Mouse (Mus musculus) urinary bladder, postnatal 14 days (tissue): ENCODE measurements around the gene Olfr544.
A peak's percentile ranks its signal among the peaks of the same experiment; 100 is the strongest.
"Not testable (repeated sequence)": the region's sequence is repeated elsewhere in the genome, so short reads cannot be mapped to it uniquely, and the experiment has no call there.

Experiments
- DNase-seq: peaks from one replicate; pipeline ENCODE4 v3.0.0; 2021; ENCODE audit warnings: low spot score

Gene Olfr544

DNA sequence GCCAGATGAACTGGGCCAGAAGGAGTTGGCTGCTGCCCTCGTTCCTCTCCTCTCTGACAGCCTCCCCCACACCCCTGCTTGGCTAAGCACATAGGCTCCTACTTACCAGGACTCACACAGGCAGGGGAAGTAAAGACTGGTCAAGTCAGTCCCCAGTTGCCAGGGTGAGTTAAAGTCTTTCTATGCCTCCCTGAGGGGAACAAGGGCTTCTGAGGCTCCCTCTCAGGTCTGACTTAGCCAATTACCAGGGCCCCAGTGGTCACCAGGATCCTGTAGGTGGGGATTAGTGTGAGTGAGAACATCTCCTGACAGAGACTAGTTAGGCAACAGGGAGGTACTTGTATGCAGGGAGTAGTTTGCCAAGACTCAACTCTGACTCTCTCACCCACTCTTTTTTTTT is at the start of gene Olfr544:
Gene Olfr544, minus strand, starts transcription at position 153 of the 400 bp plus-strand sequence.
- DNase-seq, result no peak

DNA sequence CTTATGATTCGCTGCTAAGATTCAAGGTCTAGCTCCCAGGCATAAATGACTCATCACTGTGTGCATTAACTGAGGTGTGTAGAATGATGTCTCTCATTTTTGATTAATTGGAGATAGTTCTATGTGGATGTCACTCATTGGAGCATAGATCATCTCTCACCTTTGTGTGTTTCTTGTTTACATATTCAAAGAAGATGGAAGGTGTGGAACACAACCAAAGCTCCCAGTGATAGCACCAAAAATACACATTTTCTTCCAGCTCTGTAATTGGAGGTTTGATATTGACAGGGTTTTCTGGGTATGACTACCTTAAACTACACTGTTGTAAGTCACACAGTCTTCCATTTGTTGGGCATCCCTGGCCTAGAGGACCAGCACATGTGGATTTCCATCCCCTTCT is 46.3 kb upstream of the Olfr544 start, which contains the start of gene Olfr547:
Gene Olfr547, plus strand, starts transcription at position 301 of the 400 bp plus-strand sequence.
- DNase-seq, result no peak

DNA sequence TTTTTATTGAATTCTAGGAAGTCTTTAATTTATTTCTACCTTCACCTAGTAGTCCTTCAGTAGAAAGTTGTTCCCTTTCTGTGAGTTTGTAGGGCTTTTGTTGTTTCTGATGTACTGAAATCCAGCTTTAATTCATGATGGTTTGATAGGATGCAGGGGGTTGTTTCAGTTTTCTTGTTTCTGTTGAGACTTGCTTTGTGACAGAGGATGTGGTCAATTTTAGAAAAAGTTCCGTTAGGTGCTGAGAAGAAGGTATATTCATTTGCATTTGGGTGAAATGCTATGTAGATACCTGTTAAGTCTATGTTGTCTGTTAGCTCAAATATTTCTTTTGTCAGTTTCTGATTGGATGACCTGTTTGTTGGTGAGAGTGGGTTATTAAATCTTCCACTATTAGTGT is 40.9 kb upstream of the Olfr544 start:
- no peak for DNase-seq

DNA sequence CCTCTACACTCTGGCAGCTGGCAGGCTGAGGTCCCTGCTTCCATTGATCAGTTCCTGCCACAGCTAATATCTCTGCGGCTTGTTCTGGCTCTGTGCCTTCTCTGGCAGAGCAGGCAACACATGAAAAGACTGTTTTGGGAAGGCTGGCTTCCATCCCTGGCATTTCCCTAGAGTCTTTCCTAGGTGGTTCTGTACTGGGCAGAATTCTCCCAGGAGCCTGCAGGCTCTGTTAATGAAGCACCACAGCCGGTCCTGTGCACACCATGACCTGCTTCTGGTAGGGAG is 28.9 kb upstream of the Olfr544 start:
- DNase-seq, result no peak

DNA sequence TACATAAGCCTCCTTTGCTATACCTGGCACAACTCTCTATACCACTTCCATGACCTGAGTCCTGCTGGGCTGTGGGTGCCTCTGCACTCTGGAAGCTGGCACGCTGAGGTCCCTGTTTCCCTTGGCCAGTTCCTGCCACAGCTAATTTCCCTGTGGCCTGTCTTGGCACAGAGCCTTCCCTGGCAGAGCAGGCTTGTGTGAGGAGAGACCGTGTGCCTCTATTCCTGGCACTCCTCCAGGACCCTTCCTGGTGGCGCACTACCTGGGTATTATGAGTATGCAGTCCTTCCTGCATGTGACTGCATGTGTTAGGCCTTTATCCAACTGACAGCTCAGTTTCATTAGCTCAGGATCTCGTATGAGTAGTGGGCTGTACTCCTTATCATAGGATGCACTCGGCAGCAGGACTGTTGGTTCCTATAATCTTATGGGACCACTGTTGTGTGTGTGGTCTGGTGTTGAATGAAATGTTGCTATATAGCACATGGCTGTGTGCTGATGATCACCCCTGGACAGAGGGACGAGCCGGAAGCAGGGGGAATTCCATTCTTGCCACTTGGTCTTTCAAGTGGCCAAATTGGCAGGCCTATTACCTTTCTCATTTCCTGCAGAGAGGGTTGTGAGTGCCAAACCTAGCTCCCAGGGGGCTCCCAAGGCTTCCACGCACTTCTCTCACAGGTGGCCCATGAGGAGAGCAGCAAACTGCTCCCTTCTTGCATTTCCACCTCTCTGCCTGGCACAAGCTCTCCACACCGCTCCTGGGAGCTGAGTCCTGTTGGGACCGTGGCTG is 28.3 kb upstream of the Olfr544 start:
- peak; percentile 26 for DNase-seq

DNA sequence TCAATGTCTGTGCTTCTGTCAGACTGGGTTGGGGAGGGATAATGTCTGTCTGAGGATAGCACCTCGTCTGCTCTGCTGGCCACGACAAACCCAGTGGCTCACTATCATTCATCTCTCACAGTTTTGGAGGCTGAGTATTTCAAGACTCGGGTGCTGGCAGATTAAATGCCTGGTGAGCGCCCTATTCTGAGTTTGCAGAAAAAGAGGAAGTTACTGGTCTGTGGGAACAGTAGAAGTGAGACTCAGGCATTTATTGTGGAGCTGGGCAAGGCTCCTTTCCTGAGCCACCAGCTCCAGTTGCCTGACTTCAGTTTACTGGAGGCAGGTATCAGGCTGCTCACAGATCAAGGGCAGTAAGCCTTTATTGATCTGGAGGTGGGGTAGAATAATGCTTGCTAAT is 26.0 kb upstream of the Olfr544 start:
- no peak for DNase-seq

DNA sequence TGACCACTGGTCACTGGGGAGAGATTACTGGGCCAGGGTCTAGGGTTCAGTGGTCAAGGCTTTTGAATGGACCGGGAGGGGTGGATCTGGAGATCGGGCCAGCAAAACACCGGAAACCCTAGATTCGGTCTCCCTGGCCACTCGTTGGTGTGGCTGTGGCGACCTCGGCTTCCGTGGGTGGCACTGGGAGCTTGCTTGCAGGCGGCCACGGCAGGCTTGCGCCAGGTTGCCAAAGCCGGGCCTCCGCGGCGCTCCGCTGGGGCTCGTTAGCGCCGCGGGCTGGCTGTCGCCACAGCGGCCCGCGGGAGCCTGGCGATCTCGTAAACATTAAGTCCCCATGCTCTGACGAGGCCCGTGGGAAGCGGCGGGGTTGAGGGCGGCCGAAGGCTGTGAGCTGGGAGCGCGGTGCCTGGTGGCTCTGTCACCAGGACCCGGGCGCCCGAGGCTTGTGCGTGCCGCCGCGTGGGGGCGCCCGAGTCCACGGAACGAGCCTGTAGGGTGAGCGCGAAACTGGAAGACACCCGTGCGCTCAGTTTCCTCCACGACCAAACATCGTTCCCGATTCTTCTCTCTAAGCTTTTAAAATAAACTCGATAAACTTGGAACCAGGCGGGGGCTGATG is 24.8 kb upstream of the Olfr544 start:
- peak; percentile 89 for DNase-seq

DNA sequence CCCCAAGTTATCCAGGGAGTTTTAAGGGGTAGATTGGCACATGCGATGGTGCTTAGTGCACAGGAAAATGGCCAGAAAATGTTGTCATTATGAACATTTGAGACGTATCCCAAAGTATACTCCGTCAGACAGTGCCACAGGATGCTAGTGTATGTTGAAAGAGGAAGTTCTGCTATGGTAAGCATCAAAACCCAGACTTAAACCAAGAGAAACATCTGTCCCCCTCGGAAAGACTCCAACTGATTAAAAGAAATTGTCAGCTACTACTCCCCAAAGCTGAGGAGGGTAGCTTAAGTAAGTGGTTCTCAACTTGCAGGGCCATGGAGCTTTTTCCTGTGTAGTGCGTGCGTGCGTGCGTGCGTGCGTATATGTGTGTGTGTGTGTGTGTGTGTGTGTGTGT is 23.8 kb upstream of the Olfr544 start:
- no peak for DNase-seq

DNA sequence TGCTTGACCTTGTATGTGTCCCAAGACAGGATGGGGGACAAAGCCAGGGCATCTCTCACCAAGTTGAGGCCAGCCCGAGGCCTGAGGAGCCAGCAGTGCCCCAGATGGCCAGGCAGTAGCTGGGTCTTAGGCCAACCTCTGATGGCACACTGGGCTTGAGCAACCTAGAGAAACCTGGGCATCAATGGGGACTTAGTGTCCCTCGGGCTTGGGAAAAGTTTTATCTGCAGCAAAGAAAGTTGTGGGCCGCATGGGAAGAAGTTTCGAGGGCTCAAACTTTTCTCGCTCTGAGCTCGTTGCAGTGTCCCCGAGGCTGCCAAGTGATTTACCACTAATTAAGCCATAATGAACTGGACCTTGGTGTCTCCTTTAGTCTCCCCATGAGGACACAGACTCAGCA is 21.6 kb upstream of the Olfr544 start:
- DNase-seq, result no peak

DNA sequence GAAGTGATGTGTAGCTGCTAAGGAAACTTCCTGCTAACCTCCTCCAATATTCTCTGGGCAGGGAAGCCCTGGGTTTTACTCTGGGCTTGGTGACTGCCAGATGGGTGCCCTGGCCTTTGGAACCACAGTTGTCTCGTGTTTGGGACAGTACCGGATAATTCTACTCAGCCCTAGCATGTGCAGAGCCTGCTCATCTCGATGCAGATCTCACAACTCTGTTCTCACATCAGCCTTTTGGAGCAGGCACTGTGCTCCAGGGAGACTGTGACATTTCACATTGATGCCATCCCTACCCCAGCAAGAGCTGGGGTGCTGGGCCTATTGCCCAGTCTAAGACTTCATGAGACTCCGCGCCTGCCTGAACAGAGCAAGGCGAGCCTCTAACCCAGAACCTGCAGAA is 20.6 kb upstream of the Olfr544 start:
- no peak for DNase-seq

DNA sequence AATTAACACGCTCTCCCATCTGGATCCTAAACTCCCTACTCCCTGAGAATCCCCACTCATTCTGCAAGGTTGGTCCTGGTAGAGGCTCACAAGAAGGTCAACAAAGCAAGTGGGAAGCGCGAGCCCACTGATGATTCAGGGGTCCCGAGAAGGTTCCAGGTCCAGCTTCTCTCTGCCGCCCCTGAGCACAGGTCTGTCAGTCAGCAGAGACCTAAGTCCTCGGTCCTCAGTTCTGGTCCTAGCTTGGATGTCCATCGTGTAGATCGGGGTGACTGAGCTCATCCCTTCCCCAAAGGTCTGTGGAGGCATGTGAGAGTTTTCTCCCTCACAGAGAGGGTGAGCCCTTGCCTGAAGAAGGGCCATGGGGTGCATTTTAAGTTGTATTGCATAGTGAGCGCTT is 20.0 kb upstream of the Olfr544 start:
- DNase-seq, result no peak

DNA sequence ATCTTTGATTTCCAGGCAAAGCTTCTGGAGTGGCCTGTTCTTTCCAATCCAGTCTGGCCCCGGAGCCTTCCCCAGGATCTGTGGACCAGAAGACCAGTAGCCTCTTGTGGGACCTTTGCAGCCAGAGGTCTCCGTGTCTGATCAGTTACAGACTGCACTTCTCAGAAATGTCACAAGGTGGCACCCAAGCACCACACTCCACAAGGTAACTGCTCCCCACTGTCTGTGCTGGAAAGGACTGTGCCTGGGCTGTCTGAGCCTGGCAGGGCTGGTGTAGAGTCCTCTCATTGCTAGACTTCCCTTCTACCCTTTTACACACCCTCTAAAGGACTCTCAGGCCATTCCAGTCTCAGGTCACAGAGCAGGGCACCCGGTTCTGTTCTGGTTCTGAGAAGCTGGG is 18.7 kb upstream of the Olfr544 start:
- DNase-seq, result peak; percentile 72

DNA sequence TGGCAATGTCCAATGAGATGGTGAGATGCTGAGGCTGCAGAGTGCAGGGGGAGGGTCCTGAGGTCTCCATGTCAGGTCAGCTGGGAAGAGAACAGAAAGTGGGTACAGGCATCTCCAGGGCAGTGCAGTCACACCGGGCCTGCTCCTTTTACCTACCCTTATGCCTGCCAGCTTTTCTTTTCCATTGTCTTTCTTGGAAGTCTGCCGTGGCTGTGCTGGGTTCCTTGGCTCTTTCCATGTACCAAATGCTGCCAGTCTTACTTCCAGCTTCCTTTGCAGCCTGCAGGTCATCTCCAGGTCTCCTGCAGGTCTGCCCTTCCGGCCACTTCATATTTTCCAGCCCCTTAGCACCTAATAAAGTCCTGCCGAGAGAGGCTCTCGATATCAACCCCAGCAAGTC is 13.9 kb upstream of the Olfr544 start:
- no peak for DNase-seq

DNA sequence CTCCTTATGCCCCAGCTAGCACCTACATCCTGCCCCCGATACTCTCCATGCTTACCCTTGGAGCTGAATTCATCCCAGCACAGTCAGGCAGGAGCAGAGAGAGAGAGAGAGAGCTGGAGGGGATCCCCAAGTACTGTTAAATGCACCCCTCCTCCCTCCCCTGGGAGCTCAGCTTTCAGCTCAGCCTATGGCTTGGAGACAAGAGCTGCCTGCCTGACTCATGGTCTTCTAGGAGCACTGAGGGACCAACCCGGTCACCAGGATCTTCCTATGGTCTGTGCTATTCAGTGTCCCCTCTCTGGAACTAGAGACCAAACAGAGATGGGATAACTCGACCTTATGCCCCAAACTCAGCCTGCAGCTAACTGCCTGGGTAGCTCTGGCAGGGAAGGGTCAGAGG is 11.4 kb upstream of the Olfr544 start, which contains the start of gene Olfr545:
Gene Olfr545, minus strand, starts transcription at position 101 of the 400 bp plus-strand sequence.
- DNase-seq, result no peak

DNA sequence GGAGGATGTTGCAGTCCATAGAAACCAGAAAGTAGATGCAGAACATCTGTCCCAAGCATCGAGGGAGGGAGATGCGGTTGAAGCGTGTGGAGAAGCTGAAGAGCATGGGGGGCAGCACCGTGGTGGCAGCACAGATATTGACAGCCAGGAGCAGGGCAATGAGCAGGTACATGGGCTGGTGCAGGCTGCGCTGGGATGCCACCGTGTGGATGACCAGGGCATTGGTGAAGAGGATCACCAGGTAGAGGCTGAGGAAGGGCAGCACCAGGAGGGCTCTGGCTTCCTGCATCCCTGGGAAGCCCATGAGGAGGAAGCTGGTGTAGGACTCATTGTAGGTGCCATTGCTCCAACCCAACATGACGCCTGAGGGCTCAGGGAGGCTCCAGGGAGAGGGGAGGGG is 6.3 kb upstream of the Olfr544 start:
- not testable (repeated sequence) for DNase-seq

DNA sequence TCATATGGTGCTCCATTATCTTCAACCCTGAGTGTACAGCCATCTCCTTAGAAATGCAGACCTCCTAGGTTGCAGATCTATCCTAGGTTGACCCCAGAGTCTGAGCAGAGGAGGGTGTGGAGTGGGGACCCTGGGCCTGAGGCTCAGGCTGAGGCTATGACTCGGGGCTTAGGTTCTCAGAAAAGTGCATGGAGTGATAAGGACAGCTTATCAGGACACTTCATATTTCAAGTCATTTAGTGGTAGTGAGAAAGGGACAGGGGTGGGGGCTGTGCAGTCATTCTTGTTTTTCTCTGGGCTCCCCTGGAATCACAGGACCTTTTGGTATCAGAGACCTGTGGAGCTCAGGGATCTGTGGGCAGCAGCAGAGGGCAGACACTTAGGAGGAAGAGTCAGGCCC is 2.0 kb downstream of the Olfr544 start:
- no peak for DNase-seq

DNA sequence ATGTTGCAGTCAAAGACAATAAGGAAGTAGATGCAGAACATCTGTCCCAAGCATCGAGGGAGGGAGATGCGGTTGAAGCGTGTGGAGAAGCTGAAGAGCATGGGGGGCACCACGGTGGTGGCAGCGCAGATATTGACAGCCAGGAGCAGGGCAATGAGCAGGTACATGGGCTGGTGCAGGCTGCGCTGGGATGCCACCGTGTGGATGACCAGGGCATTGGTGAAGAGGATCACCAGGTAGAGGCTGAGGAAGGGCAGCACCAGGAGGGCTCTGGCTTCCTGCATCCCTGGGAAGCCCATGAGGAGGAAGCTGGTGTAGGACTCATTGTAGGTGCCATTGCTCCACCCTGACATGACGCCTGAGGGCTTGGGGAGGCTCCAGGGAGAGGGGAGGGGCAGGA is 3.3 kb downstream of the Olfr544 start:
- DNase-seq, result not testable (repeated sequence)

DNA sequence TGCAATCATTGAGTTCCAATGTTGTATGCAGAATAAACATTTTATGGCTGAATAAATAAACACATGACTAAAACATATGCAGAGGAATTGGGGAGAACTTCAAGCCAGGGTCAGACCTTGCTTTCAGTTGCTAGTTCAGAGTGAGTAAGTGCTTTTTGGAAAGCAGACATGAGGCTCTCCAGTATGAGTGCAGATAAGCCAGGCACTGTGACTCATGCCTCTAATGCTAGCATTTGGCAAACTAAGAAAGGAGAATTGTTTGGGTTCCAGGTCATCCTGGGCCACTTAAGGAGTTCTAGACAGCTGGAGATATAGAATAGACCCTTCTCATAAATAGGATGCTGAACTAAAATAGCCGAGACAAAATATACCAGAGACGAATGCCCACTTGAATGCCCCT is 4.4 kb downstream of the Olfr544 start:
- peak; percentile 14 for DNase-seq

DNA sequence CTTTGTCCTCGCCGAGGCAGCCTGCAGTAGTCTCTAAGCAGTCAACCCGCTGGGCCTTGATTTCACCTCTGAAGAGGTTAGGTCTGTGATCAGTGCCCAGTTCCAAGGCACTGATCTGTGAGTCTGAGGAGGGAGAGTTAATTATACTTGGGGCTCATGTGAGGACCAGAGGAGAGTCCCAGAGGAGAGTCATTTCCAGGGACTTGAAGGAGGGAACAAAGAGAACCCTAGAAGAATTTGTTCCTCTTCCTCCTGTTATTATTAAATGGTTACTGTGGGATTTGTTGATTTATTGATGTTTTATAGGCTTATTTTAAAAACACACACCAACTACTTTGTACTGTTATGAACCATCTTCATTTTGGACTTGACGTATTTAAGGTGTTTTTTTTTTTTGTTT is 6.5 kb downstream of the Olfr544 start, which contains the start of gene Olfr543:
Gene Olfr543, minus strand, starts transcription at position 101 of the 400 bp plus-strand sequence.
- no peak for DNase-seq

DNA sequence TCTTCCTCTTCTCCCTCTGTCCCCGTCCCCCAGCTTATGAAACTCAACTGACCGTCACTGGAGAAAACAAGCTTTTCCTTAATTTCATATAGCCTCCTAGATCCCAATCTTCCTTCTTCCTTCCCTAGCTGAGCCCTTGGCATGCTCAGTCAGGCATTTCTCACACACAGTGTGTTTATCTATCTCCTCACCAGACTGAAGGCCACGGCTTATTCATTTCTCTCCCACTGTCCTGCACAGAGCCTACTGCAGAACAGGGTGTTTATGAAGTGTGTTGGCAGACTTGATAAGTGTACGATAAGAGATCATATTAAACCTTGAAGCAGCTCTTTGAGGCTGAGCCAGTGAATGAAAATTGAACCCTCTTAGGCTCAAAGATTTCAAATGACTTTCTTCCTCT is 7.3 kb downstream of the Olfr544 start:
- no peak for DNase-seq

DNA sequence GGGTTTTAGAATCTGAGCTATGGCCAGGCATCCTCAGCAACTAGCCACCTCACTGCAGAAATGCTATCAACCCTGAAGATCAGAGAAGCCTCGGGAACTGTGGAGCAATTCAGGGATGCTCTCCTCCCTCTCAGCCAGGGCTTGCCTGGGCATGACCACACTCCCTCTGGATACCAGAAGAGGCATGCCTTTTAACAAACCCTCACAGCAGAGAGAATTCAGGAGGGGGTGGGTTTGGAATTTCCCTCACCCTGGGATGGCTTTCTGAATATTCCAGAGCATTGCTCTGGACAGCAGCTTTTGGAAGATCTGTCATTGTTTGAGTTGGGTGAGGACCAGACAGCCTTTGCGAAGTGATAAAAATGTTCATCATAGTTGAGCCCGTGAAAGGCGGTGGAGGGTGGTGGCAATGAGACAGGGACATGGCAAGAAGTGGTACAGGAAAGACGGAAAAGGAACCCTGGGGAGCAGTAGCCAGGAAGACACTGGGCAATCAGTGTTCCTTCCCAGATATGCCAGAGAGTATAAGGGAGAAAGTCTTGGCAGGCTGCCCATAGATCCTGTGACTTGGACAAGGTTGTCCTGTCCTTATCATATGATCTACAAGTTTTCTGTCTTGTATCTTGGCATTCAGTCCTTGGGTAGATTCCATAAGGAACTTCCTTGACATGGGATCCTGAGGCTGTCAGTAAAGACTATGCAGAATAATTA is 8.6 kb downstream of the Olfr544 start:
- peak; percentile 62 for DNase-seq

DNA sequence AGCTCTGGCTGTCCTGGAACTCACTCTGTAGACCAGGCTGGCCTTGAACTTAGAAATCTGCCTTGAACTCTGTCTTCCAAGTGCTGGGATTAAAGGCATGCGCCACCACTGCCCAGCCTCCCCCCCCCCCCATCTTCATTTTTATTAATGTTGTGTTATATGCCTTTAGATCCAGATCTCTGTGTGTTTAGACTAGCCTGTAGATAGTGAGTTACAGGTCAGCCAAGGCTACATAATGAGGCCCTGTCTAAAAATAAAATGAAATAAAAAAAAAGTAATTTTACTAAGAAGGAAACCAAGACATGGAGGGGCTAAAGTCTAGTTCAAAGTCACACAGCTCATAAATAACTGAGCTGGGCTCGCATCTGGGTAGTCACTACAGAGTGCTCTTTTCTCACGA is 9.2 kb downstream of the Olfr544 start:
- no peak for DNase-seq

DNA sequence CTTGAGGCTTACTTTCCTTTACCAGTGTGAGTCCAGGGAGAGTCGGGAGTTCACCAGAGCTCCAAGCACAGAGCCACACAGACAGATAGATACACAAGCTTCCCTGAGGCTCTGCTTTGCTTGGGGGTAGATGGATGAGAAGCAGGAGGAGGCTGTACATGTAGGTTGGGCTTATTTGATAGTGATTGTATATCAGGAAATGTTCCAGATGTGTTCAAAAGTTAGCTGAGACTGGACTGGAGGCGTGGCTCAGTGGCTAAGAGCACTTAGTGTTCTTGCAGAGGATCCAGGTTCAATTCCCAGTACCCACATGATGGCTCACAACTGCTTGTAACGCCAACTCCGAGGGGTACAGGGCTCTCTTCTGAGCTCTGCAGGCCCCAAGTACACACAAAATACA is 9.7 kb downstream of the Olfr544 start:
- DNase-seq, result no peak
